Comparison of ENCODE assay signal across 7 mouse cellular contexts in genomic region chr10:57463298-57463697, GRCm38 (mm10). TPM values are rescaled to one million over a fixed set of nuclear protein-coding genes. Genes with fewer than 3 reads are reported as not detected.
DNase-seq lines count a peak whose midpoint lies in the region; ATAC-seq lines count a peak whose summit lies in the region.
"Not testable (repeated sequence)": the region's sequence is repeated elsewhere in the genome, so short reads cannot be mapped to it uniquely, and the experiment has no call there.

No protein-coding gene starts in this region.

- not testable (repeated sequence) for H3K4me1 ChIP-seq in embryonic facial prominence, embryonic 11.5 days (ENCODE audit: control insufficient read depth, insufficient read depth, low read length)

- not testable (repeated sequence) for H3K27ac ChIP-seq in embryonic facial prominence, embryonic 11.5 days (replicated peaks; ENCODE audit: low read depth, low read length)

- peak; percentile 51 for DNase-seq in MEL-GATA-1-ER (ENCODE audit: extremely low read depth, low read depth)
- DNase-seq in c-Kit-positive CD71-positive TER-119-positive erythroid progenitor cells, embryonic 14.5 days (ENCODE audit: low spot score) = peak; percentile 41
- DNase-seq in embryonic facial prominence, embryonic 11.5 days (ENCODE audit: low spot score) = peak; percentile 77
- DNase-seq in heart, postnatal 10 days = peak; percentile 46 to 59
- peak; percentile 55 for DNase-seq in kidney, postnatal 10 days
- DNase-seq in lung, postnatal 10 days = peak; percentile 53
- peak; percentile 84 for DNase-seq in retina, embryonic 14.5 days (ENCODE audit: low spot score)

- not testable (repeated sequence) for H3K4me2 ChIP-seq in embryonic facial prominence, embryonic 11.5 days (ENCODE audit: low read depth, low read length)

- 32% methylated on average over 10 of the region's 10 CpGs for WGBS in embryonic facial prominence, embryonic 11.5 days

- intact Hi-C loops in heart, postnatal 10 days (cut with DNase I) = loop anchor here (5.0 kb wide), 3 partner anchors 169 to 334 kb away; partner anchors contain the start of gene Pkib

- not testable (repeated sequence) for H3K36me3 ChIP-seq in embryonic facial prominence, embryonic 11.5 days (replicated peaks; ENCODE audit: control insufficient read depth, insufficient read depth, low read depth, low read length)

- not testable (repeated sequence) for H3K9me3 ChIP-seq in embryonic facial prominence, embryonic 11.5 days (replicated peaks; ENCODE audit: control insufficient read depth, low read length)

- H3K9ac ChIP-seq in embryonic facial prominence, embryonic 11.5 days (replicated peaks; ENCODE audit: low read length) = not testable (repeated sequence)

- H3K4me3 ChIP-seq in embryonic facial prominence, embryonic 11.5 days (ENCODE audit: low read depth, low read length) = not testable (repeated sequence)

- not testable (repeated sequence) for ATAC-seq in embryonic facial prominence, embryonic 11.5 days (replicated peaks; ENCODE audit: insufficient number of reproducible peaks, low FRiP score, low TSS enrichment, low read depth)

- H3K27me3 ChIP-seq in embryonic facial prominence, embryonic 11.5 days (ENCODE audit: control insufficient read depth, insufficient read depth, low read length) = not testable (repeated sequence)

RNA-seq across cellular contexts. Expression of gene Hsf2, which starts 22.9 kb away (rescaled TPM):
- 44.3 and 53.0 TPM in 2 replicates for polyA plus RNA-seq in embryonic facial prominence, embryonic 11.5 days (2014; fragmentation: Nextera tagmentation; extraction: Ambion mirVana)
- total RNA-seq in heart, postnatal 10 days (2021) = 10 to 100 TPM; 20.8 to 21.1 TPM
